Mouse (Mus musculus) ES-Bruce4 (cell line): ENCODE data around the gene Coro1b. TPM values are rescaled to one million over a fixed set of nuclear protein-coding genes. Genes with fewer than 3 reads are reported as not detected.
A peak's percentile ranks its signal among the peaks of the same experiment; 100 is the strongest.
"Not testable (repeated sequence)": the region's sequence is repeated elsewhere in the genome, so short reads cannot be mapped to it uniquely, and the experiment has no call there.

ENCODE experiments used
- H3K27ac ChIP-seq: 2 replicates; pipeline ENCODE4 v1.5.1; 2012; ENCODE audit warnings: low read length, inconsistent platforms; ENCODE audit not compliant: insufficient read depth
- H3K27me3 ChIP-seq: 2 replicates; pipeline ENCODE4 v1.6.1; 2012; ENCODE audit warnings: mild to moderate bottlenecking, low read length, inconsistent platforms; ENCODE audit not compliant: control insufficient read depth, poor library complexity, insufficient read depth, severe bottlenecking
- H3K36me3 ChIP-seq: 2 replicates; pipeline ENCODE4 v1.6.1; 2012; ENCODE audit warnings: inconsistent platforms, mild to moderate bottlenecking, low read length, moderate library complexity; ENCODE audit not compliant: control insufficient read depth, poor library complexity, insufficient read depth, severe bottlenecking
- H3K4me1 ChIP-seq: one replicate; pipeline ENCODE4 v1.8.1; 2011; ENCODE audit warnings: low read length; ENCODE audit not compliant: control insufficient read depth, insufficient read depth
- H3K4me3 ChIP-seq: 2 replicates; pipeline ENCODE4 v1.5.1; 2011; ENCODE audit warnings: low read depth, mild to moderate bottlenecking, low read length
- H3K9ac ChIP-seq: 2 replicates; pipeline ENCODE4 v1.6.1; 2012; ENCODE audit warnings: low read depth, mild to moderate bottlenecking, inconsistent platforms; ENCODE audit not compliant: poor library complexity, severe bottlenecking
- H3K9me3 ChIP-seq: replicated peaks from 2 replicates; pipeline ENCODE4 v1.6.1; 2012; ENCODE audit warnings: mild to moderate bottlenecking, low read length, inconsistent platforms; ENCODE audit not compliant: control insufficient read depth, poor library complexity, insufficient read depth, severe bottlenecking
- CTCF ChIP-seq: IDR thresholded peaks from one replicate; pipeline ENCODE4 v1.8.1; 2011; ENCODE audit warnings: low read depth, low read length
- EP300 ChIP-seq: IDR thresholded peaks from 2 replicates; pipeline ENCODE4 v1.6.1; 2011; ENCODE audit warnings: low read depth, low read length; ENCODE audit not compliant: insufficient read depth
- POLR2A ChIP-seq: IDR thresholded peaks from one replicate; pipeline ENCODE4 v1.8.1; 2011; ENCODE audit warnings: low read length; ENCODE audit not compliant: insufficient read depth
- polyA plus RNA-seq: library from polyadenylated mRNA; stranded (reverse); fragments of >200 nt; gene quantifications from 2 replicates; pipeline ENCODE4 v1.2.4, GENCODE M21; 2011; ENCODE audit warnings: low read depth; ENCODE audit not compliant: missing spikeins, insufficient read depth, insufficient read length

Coro1b gene
- polyA plus RNA-seq, 1 experiment: 88.1 TPM

DNA sequence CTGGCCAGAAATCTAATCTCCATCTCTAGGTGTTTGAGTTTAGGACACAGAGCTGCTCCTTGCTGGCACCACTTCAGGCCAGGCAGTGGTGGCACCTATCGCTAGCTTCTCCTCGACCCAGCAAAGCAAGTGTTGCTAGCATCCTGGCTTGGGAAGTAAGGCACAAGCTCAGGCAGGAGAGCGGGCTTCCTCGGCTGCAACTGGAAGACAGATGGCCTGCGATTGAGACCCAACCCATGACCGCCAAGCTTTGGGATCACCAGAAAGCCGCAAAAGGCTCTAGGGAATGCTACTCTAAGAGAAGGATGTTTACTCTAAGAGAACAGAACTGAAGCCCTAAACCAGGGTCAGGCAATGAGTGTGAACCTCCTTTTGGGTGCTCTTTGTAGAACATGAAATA, 19.0 kb upstream of the Coro1b start:
- Histone ChIP-seq H3K36me3 (0 out of 2 replicates have a peak, but pooled peaks cover 6% of the 10 kb centered on the region), H3K4me1 (peaks cover 1% of the 10 kb centered on the region), H3K27ac (no peak overlapping the region), H3K9me3 (no peaks in the 10 kb centered on the region), H3K4me3 (no peak overlapping the region), H3K27me3 (no peaks in the 10 kb centered on the region), H3K9ac (no peak overlapping the region)
- no peak for TF ChIP-seq EP300

DNA sequence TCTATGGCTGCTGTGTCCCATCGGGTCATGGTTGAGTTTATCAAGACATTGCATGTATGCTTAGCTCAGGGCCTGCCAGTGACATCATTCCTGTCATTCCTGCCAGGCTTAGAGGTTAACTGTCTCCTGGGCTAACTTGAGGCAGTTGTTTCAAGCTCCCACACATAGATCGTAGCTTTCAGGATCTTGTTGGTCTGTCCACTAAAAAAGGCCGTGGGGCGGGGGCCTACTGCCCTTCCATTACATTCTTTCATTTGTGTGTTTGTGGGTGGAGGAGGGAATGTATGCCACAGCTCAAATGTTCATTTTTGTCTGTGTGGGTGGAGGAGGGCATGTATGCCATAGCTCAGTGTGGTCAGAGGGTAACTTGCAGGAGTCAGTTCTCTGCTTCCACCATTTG, 18.3 kb upstream of the Coro1b start:
- Histone ChIP-seq H3K27me3 (no peaks in the 10 kb centered on the region), H3K36me3 (0 out of 2 replicates have a peak, but pooled peaks cover 6% of the 10 kb centered on the region), H3K4me3 (no peak overlapping the region), H3K9ac (no peak overlapping the region), H3K4me1 (peaks cover 1% of the 10 kb centered on the region), H3K27ac (no peak overlapping the region), H3K9me3 (no peaks in the 10 kb centered on the region)
- no peak for TF ChIP-seq POLR2A
- no peak for TF ChIP-seq CTCF
- TF ChIP-seq EP300: no peak

GRCm38 (mm10) chr19:4131075-4131474, 17.3 kb upstream of the Coro1b start:
- Histone ChIP-seq H3K9ac (no peak overlapping the region), H3K4me3 (no peak overlapping the region), H3K36me3 (0 out of 2 replicates have a peak, but pooled peaks cover 6% of the 10 kb centered on the region), H3K27ac (no peak overlapping the region), H3K27me3 (no peaks in the 10 kb centered on the region), H3K9me3 (no peaks in the 10 kb centered on the region), H3K4me1 (peaks cover 3% of the 10 kb centered on the region)
- no peak for TF ChIP-seq CTCF
- TF ChIP-seq EP300: no peak

DNA sequence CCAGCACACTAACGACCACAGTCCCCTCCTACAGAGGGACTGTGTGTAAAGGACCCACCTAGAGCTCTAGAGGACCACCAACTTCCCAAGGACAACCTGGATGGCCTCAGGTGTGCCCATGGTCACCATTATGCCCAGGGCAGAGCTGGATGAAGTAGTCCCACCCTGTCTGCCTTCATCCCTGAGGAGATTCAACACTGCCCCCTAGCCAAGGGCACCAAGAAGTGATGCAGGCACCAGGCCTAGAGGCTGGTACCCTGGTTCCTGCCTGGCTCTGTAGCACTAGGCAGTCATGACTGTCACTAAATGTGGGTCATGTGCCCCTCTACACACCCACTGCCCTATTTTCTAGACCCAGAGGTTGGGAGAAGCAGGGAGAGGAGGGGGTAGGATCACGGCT, 16.7 kb upstream of the Coro1b start:
- H3K4me3 ChIP-seq: no peak overlapping the region
- H3K36me3 ChIP-seq: 0 out of 2 replicates have a peak, but pooled peaks cover 6% of the 10 kb centered on the region
- H3K9me3 ChIP-seq: no peaks in the 10 kb centered on the region
- H3K4me1 ChIP-seq: peaks cover 5% of the 10 kb centered on the region
- H3K27ac ChIP-seq: no peak overlapping the region
- H3K27me3 ChIP-seq: no peaks in the 10 kb centered on the region
- TF ChIP-seq EP300 (no peak), POLR2A (no peak), CTCF (no peak)
- H3K9ac ChIP-seq: no peak overlapping the region

DNA sequence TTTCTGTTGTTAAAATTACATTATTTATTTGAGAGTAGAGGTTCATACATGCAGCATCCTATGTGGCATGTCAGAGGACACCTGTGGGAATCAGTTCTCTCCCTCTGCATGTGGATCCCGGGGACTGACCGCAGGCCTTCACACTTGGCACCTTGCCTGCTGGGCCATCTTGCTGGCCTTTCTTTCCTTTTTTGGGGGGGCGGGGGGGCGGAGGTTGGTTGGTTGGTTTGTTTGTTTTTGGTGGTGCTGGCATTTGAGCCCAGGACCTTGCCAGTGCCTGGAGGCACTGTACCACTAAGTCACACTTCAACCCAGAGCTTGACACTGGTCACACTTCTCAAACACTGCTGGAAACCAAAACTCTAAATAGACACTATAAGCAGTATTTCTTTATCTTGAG, 14.1 kb upstream of the Coro1b start:
- TF ChIP-seq POLR2A (no peak), EP300 (no peak), CTCF (no peak)
- Histone ChIP-seq H3K4me1 (peaks cover 4% of the 10 kb centered on the region), H3K4me3 (no peak overlapping the region), H3K9me3 (no peaks in the 10 kb centered on the region), H3K9ac (no peak overlapping the region), H3K27ac (no peak overlapping the region), H3K27me3 (no peaks in the 10 kb centered on the region), H3K36me3 (0 out of 2 replicates have a peak, but pooled peaks cover 6% of the 10 kb centered on the region)

DNA sequence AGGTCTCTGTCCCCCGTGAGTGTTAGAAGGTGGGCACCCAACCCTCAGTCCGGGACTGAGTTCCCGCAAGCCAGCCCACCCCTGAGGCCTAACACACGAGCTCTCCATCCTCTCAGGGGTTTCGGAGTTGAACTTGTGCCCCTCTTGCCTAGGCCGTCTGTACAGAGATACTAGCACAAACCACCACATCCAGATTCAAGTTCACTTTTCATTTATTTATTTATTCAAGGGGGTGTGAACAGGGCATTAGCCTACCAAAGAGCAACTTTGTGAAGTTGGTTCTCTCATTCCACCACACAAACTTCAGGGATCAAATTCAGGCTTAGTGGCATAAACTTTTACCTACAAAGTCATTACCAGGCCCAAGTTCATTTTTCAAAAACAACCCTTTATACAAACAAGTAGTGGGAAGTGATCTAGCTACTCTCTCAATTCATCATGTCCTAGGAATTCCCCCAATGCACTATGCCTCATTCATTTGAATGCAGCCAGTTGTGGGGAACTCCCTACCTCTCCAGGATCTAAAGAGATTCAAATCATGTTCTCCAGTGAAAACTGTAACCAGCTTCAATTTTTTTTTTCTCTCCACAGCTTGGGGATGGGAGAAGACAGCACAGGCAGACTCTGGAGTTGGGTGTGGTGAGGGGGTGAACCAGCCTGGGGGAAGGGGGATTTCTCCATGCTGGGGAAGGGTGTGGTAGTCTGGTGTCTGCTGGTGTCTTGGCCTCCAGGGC, 13.0 kb upstream of the Coro1b start:
- peak overlapping the region; percentile 40; the same call in 1 of the 2 replicates for H3K27ac ChIP-seq
- H3K27me3 ChIP-seq: not testable (repeated sequence)

More for the DNA sequence above, 13.0 kb upstream of the Coro1b start:
- H3K4me1 ChIP-seq, H3K9me3 ChIP-seq, H3K9ac ChIP-seq, H3K36me3 ChIP-seq, H3K4me3 ChIP-seq: not testable (repeated sequence)
